Mouse (Mus musculus): Measurements from ENCODE around the gene Gm20777.
"Not testable (repeated sequence)": the region's sequence is repeated elsewhere in the genome, so short reads cannot be mapped to it uniquely, and the experiment has no call there.

GRCm38 (mm10) chrY:10709551-10709950 lies 42.7 kb downstream of the Gm20777 start:
- TF ChIP-seq GATA2 (IDR thresholded peaks at IDR 0.05; ENCODE audit: borderline replicate concordance, low read depth, low read length); GATA1 (IDR thresholded peaks at IDR 0.05; ENCODE audit: borderline replicate concordance, low read length); TAL1 (conservative IDR thresholded peaks at IDR 0.05; ENCODE audit: low read depth, low read length); CTCF (IDR thresholded peaks at IDR 0.05; ENCODE audit: low read depth, low read length); POLR2AphosphoS5 (IDR thresholded peaks at IDR 0.05; ENCODE audit: insufficient replicate concordance, low read depth, low read length): not testable (repeated sequence)
